Mouse (Mus musculus) adrenal gland, postnatal 25 days (tissue): ENCODE measurements at regions not wholly inside any gene's neighbourhood (a gene's known extent, or its start where the extent isn't known, plus 50 kb on each side); places are given as distances from the start of the nearest gene placed in this dataset.
"Not testable (repeated sequence)": the region's sequence is repeated elsewhere in the genome, so short reads cannot be mapped to it uniquely, and the experiment has no call there.

Experiments
- DNase-seq: peaks from one replicate; pipeline ENCODE4 v3.0.0; 2021; ENCODE audit warnings: mixed read lengths

- DNase-seq: no peak
Observed at GRCm38 (mm10) chr11:91524019-91524418, 53.3 kb downstream of the Kif2b start.

- DNase-seq: peak; percentile 11
Observed at GRCm38 (mm10) chr11:91479236-91479635, 98.1 kb downstream of the Kif2b start.

GRCm38 (mm10) chr11:91463578-91464401 is 113.6 kb downstream of the Kif2b start:
- no peak for DNase-seq

- DNase-seq: no peak
Observed at GRCm38 (mm10) chr11:91461946-91462345, 115.4 kb downstream of the Kif2b start.

- DNase-seq: no peak
Observed at GRCm38 (mm10) chr11:91442361-91442760, 135.0 kb downstream of the Kif2b start.

- peak; percentile 8 for DNase-seq
Observed at GRCm38 (mm10) chr11:91432195-91432594, 145.2 kb downstream of the Kif2b start.

- DNase-seq: no peak
Observed at GRCm38 (mm10) chr11:91426731-91427130, 150.6 kb downstream of the Kif2b start.

- no peak for DNase-seq
Observed at GRCm38 (mm10) chr11:91387172-91387571, 190.2 kb downstream of the Kif2b start.

GRCm38 (mm10) chr11:91357029-91357428 is 220.3 kb downstream of the Kif2b start:
- DNase-seq: no peak

- no peak for DNase-seq
Observed at GRCm38 (mm10) chr11:91342629-91343028, 234.7 kb downstream of the Kif2b start.

- DNase-seq: no peak
Observed at GRCm38 (mm10) chr11:91333056-91333455, 244.3 kb downstream of the Kif2b start.

- no peak for DNase-seq
Observed at GRCm38 (mm10) chr11:91327543-91327942, 249.8 kb downstream of the Kif2b start.

- no peak for DNase-seq
Observed at GRCm38 (mm10) chr11:91310212-91310742, 267.1 kb downstream of the Kif2b start.

GRCm38 (mm10) chr11:91289194-91290123 is 287.9 kb downstream of the Kif2b start:
- DNase-seq: peak; percentile 19

GRCm38 (mm10) chr11:91286376-91286775 is 291.0 kb downstream of the Kif2b start:
- DNase-seq: no peak

- DNase-seq: no peak
Observed at GRCm38 (mm10) chr11:91262216-91262615, 315.1 kb downstream of the Kif2b start.

GRCm38 (mm10) chr11:91242061-91242460 is 335.3 kb downstream of the Kif2b start:
- DNase-seq: not testable (repeated sequence)

GRCm38 (mm10) chr11:91216158-91216557 is 361.2 kb downstream of the Kif2b start:
- DNase-seq: no peak

- DNase-seq: no peak
Observed at GRCm38 (mm10) chr11:91213104-91213503, 364.3 kb downstream of the Kif2b start.

GRCm38 (mm10) chr11:91206470-91206869 is 370.9 kb downstream of the Kif2b start:
- no peak for DNase-seq

- DNase-seq: no peak
Observed at GRCm38 (mm10) chr11:91204416-91204815, 372.9 kb downstream of the Kif2b start.

GRCm38 (mm10) chr11:91196841-91197240 is 380.5 kb downstream of the Kif2b start:
- DNase-seq: no peak

GRCm38 (mm10) chr11:91196351-91196750 is 381.0 kb downstream of the Kif2b start:
- DNase-seq: no peak
